Mouse (Mus musculus) lung, postnatal 0 days (tissue): Measurements from ENCODE around the gene Cfap73. TPM values are rescaled to one million over a fixed set of nuclear protein-coding genes. Genes with fewer than 3 reads are reported as not detected.

Experiments
- ATAC-seq: fragments of 200-750 bp; cut with Nextera tagmentation; 2 replicates; pipeline ENCODE4 v1.8.0; 2017; ENCODE audit warnings: moderate library complexity
- DNase-seq: peaks from one replicate; pipeline ENCODE4 v3.0.0-alpha.2; 2016; ENCODE audit warnings: low spot score
- H3K27ac ChIP-seq: fragments of 300-500 bp; sonication (generic); 2 replicates; pipeline ENCODE4 v1.5.1; 2014; ENCODE audit warnings: antibody characterized with exemption, mild to moderate bottlenecking, low read length, mixed read lengths
- H3K27me3 ChIP-seq: fragments of 300-500 bp; sonication (generic); replicated peaks from 2 replicates; pipeline ENCODE4 v1.6.1; 2014; ENCODE audit warnings: low read length, mixed read lengths; ENCODE audit not compliant: insufficient read depth
- H3K36me3 ChIP-seq: fragments of 300-500 bp; sonication (generic); 2 replicates; pipeline ENCODE4 v1.6.1; 2014; ENCODE audit warnings: low read length, mixed read lengths; ENCODE audit not compliant: insufficient read depth
- H3K4me1 ChIP-seq: fragments of 300-500 bp; sonication (generic); 2 replicates; pipeline ENCODE4 v1.6.1; 2014; ENCODE audit warnings: antibody characterized with exemption, low read depth, low read length, mixed read lengths; ENCODE audit not compliant: insufficient read depth
- H3K4me2 ChIP-seq: fragments of 300-500 bp; sonication (generic); replicated peaks from 2 replicates; pipeline ENCODE4 v1.6.1; 2014; ENCODE audit warnings: low read depth, mild to moderate bottlenecking, low read length, moderate library complexity, mixed read lengths
- H3K4me3 ChIP-seq: fragments of 300-500 bp; sonication (generic); 2 replicates; pipeline ENCODE4 v1.5.1; 2014; ENCODE audit warnings: low read depth, low read length
- H3K9ac ChIP-seq: fragments of 300-500 bp; sonication (generic); replicated peaks from 2 replicates; pipeline ENCODE4 v1.6.1; 2014; ENCODE audit warnings: low read depth, mild to moderate bottlenecking
- H3K9me3 ChIP-seq: fragments of 300-500 bp; sonication (generic); 2 replicates; pipeline ENCODE4 v1.6.1; 2016; ENCODE audit warnings: low read length, mixed read lengths
- CTCF ChIP-seq: IDR thresholded peaks from 2 replicates; pipeline ENCODE4 v1.5.1; 2016; ENCODE audit warnings: antibody characterized with exemption, mild to moderate bottlenecking
- EP300 ChIP-seq: IDR thresholded peaks from 2 replicates; pipeline ENCODE4 v1.6.1; 2016; ENCODE audit warnings: antibody characterized with exemption, mild to moderate bottlenecking, control low read depth
- WGBS: fragments of 180-500 bp; shearing (Covaris S2); extraction: QIAGEN DNeasy Blood & Tissue Kit; methylation state at CpG from one replicate; pipeline ENCODE4 v1.1.7; 2014; 5-methylcytosine and 5-hydroxymethylcytosine counted together
- polyA plus RNA-seq: library from polyadenylated mRNA; unstranded; fragments of >200 nt; fragmentation: Nextera tagmentation; extraction: Ambion mirVana; gene quantifications from 2 replicates; pipeline ENCODE4 v1.2.1, GENCODE M21; 2015

Cfap73 gene
- polyA plus RNA-seq, 1 experiment from 2014 or later, result 1.3 TPM

DNA sequence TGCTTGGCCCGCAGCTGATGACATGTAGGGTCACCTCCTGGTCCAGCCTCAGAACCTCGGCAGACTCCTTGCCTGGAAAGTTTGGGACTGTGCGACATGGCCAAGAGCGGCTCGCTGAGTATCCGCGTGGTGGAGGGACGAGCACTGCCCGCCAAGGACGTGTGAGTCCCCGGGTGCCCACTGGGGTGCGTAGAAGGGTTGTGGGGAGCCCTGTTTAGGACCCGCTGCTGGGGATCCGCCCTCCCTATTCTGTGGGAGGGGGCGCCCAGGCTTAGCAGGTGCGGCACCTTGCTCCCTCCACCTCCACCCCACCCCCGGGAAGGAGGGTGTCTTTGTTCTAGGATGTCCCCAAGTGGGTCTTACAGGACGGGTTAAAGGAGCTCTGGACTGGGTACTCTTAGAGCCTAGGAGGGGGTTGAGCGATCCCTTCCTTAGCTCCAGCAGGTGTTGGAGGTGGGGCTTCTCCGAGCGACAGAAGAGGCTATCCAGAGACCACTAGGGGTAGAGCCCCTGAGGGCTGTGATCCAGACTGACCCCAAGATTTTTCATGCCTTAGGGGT lies 15.4 kb upstream of the Cfap73 start:
- DNase-seq (no peak), ATAC-seq (peak; percentile 25)
- Histone ChIP-seq H3K4me2 (peak overlapping the region; percentile 40), H3K27ac (no peak overlapping the region), H3K9me3 (no peaks in the 10 kb centered on the region), H3K4me3 (peak overlapping the region; percentile 29; the same call in 1 of the 2 replicates), H3K36me3 (no peaks in the 10 kb centered on the region), H3K9ac (no peak overlapping the region), H3K4me1 (peaks cover 6% of the 10 kb centered on the region), H3K27me3 (peaks cover 36% of the 10 kb centered on the region)
- 5% methylated on average over 21 of the region's 21 CpGs for WGBS
- no peak for TF ChIP-seq CTCF
- no peak for TF ChIP-seq EP300

- Histone ChIP-seq H3K27ac (no peak within 1 kb of the TSS), H3K9me3 (no peaks in the 10 kb centered on the region), H3K4me1 (peaks cover 6% of the 10 kb centered on the region), H3K4me3 (peak within 1 kb of the TSS; percentile 29), H3K27me3 (peaks cover 36% of the 10 kb centered on the region), H3K4me2 (peak within 1 kb of the TSS; percentile 40), H3K9ac (no peak within 1 kb of the TSS), H3K36me3 (no peaks in the 10 kb centered on the region)
- TF ChIP-seq EP300, result no peak
- peak; percentile 56 for TF ChIP-seq CTCF
- WGBS, result 1% methylated on average over 37 of the region's 53 CpGs
- DNase-seq (peak; percentile 40), ATAC-seq (peak; percentile 55)
Observed at GRCm38 (mm10) chr5:120648569-120649373, 14.7 kb upstream of the Cfap73 start, which contains the start of gene Rasal1. Gene Rasal1, plus strand, starts transcription at chr5:120648812.

GRCm38 (mm10) chr5:120647814-120648491 lies 13.9 kb upstream of the Cfap73 start:
- Histone ChIP-seq H3K27ac (no peak overlapping the region), H3K36me3 (no peaks in the 10 kb centered on the region), H3K4me1 (peaks cover 6% of the 10 kb centered on the region), H3K4me3 (no peak overlapping the region), H3K9me3 (no peaks in the 10 kb centered on the region), H3K4me2 (peak overlapping the region; percentile 40; the same call in 1 of the 2 replicates), H3K9ac (no peak overlapping the region), H3K27me3 (peaks cover 36% of the 10 kb centered on the region)
- ATAC-seq, result no peak
- 32% methylated on average over 12 of the region's 12 CpGs for WGBS
- TF ChIP-seq EP300 (no peak), CTCF (peak; percentile 11; the same call in 1 of the 2 replicates)
- no peak for DNase-seq

DNA sequence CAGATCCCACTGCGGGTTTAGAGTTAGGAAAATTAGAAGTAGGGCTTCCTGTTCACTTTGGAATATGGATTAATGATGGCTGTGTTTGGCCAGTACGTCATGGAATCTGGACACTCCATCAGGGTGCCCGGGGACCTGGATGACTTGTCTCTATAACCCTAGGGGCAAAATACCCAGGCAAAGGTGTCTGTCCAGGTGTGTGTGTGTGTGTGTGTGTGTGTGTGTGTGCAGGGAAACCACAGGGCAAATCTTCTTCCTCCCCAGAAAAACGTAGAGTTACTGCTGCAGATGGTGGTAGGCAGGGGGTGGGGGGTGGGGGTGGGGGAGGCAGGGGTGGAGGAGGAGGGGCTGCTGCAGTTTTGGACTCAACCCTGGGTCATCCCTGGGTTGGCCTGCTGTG lies 13.3 kb upstream of the Cfap73 start:
- 61% methylated on average over 4 of the region's 4 CpGs for WGBS
- H3K27ac ChIP-seq, result no peak overlapping the region
- H3K4me3 ChIP-seq, result no peak overlapping the region
- peaks cover 36% of the 10 kb centered on the region for H3K27me3 ChIP-seq
- no peak overlapping the region for H3K4me2 ChIP-seq
- peaks cover 6% of the 10 kb centered on the region for H3K4me1 ChIP-seq
- no peaks in the 10 kb centered on the region for H3K36me3 ChIP-seq
- H3K9ac ChIP-seq, result no peak overlapping the region
- no peaks in the 10 kb centered on the region for H3K9me3 ChIP-seq
- DNase-seq, result no peak
- no peak for ATAC-seq
- TF ChIP-seq CTCF (no peak), EP300 (no peak)

- H3K9me3 ChIP-seq, result no peaks in the 10 kb centered on the region
- no peaks in the 10 kb centered on the region for H3K36me3 ChIP-seq
- TF ChIP-seq EP300, result no peak
- no peak for TF ChIP-seq CTCF
- peaks cover 6% of the 10 kb centered on the region for H3K4me1 ChIP-seq
- no peak overlapping the region for H3K9ac ChIP-seq
- DNase-seq, result no peak
- WGBS, result 37% methylated on average over 6 of the region's 6 CpGs
- no peak overlapping the region for H3K27ac ChIP-seq
- no peak for ATAC-seq
- no peak overlapping the region for H3K4me2 ChIP-seq
- peaks cover 34% of the 10 kb centered on the region for H3K27me3 ChIP-seq
- no peak overlapping the region for H3K4me3 ChIP-seq
Observed at GRCm38 (mm10) chr5:120645851-120646250, 11.8 kb upstream of the Cfap73 start.

- DNase-seq, result no peak
Observed at GRCm38 (mm10) chr5:120644227-120644626, 10.2 kb upstream of the Cfap73 start.

More at GRCm38 (mm10) chr5:120644227-120644626, 10.2 kb upstream of the Cfap73 start:
- H3K4me3 ChIP-seq, result no peak overlapping the region
- TF ChIP-seq EP300 (no peak), CTCF (no peak)
- no peak overlapping the region for H3K4me2 ChIP-seq
- H3K36me3 ChIP-seq, result no peaks in the 10 kb centered on the region
- no peaks in the 10 kb centered on the region for H3K9me3 ChIP-seq
- H3K27me3 ChIP-seq, result peaks cover 19% of the 10 kb centered on the region
- no peak overlapping the region for H3K9ac ChIP-seq
- peaks cover 6% of the 10 kb centered on the region for H3K4me1 ChIP-seq
- no peak overlapping the region for H3K27ac ChIP-seq
- ATAC-seq, result no peak
- WGBS, result 70% methylated on average over 3 of the region's 3 CpGs
